Mouse (Mus musculus) retina, embryonic 14.5 days (tissue): ENCODE measurements around the gene Lcp1.

Source experiments
- DNase-seq: peaks from one replicate; pipeline ENCODE4 v3.0.0-alpha.2; 2015; ENCODE audit warnings: low spot score

Gene Lcp1

DNA sequence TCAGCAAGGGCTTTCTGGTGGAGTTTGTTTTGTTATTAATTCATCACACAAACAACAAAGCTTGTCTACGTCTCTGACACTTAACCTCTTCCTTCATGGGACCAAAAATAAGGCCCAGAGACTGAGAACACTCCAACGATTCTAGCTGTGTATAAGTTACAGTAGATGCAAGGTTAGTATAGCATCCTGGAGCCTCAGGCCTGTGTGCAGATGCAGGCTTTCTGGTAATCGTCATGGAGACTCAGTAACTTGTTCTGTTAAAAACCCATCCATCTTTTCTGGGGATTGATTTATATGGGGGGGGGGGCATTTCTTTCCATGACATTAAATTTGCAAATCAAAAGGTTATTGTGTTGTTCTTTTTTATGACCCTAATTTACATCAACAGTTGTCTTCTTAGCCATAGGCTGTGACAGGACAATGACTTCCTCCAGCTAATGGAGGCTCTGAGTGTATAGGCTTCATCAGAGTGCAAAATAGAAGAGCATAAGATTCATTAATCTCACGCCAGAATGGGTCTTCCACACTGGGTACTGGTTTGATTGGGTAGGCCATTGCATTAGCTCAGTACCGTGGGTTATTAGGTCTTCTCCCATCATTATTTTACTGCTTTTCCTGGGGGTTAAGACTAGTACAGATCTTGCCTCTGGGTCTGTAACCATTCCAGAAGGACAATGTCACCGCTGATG is 74.6 kb downstream of the Lcp1 start:
- DNase-seq, result no peak

DNA sequence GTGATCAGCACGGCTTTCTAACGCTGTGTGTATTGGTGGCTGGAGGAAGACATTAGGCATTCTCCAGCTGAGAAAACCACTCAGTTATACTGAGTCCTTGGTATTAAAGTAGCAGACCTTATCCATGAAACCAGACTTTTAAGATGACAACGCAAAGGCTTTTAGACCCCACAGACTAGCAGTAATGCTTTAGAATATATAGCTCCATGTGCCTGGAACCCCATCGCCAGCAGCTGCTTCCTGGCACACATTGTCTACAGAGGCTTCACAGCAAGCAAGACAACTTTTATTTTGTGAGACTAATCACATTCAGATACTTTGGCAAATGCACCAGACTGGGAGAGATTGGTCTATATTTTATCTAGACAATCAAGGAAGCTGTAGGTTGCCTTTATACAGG is 75.4 kb downstream of the Lcp1 start:
- no peak for DNase-seq

DNA sequence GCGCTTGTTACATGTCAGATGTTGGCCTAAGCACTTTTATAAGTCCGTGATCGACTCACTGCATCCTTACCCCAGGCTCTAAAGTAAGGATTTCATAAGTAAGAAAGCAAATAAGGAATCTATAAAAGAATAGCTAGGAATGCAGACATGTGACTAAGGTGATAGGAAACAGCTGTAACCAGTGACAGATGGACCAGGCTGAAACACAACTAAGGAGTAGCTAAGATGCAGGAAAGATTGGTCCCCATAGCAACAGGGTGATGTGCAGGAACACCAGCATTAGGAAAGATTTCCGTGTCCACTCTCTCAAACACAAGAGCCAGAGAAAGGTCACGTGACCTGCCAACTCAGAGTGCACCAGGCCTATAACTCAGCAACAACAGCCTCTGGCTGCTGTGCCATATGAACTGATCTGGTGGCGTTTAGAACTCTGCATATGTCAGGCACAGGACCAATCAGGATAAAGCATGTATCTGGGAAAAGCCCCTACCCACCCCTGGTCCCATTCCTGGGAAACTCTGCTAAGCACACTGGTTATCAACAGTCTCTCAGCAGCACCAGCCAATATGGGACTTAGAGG is 77.8 kb downstream of the Lcp1 start:
- no peak for DNase-seq

DNA sequence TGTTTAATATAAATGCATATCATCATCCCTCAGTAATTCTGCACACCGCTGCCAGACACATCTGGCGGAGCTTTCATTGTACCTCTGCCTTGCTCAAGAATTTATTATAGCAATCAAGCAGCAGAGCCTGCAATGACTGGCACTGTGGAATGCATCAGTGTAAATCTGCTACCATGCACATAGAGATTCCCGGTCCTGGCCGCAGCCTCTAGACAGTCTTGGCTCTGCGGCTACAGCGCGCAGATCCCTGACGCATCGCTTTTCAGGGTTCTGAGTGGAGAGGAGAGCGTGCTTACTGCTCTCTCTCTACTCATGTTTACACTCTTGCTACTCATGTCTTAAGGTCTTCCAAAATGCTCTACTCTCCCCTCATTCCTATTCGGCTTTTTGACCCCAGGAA is 82.9 kb downstream of the Lcp1 start:
- DNase-seq, result no peak

DNA sequence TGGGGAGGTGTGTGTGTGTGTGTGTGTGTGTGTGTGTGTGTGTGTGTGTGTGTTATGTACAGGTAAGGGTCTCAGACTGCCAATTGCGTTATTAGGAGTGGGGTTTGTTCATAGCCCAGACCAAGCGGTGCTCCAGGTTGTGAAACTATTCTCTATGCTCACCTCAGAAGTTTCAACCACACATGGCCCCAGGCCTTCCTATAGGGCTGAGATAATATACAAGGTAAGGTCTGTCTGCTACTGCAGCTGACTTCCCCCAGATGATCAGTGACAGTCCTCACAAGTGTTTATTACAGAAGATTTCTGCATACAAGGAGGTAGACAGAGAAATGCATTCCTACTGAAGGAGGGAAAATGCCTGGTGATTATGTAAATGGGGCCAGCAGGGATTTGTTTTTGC is 87.9 kb downstream of the Lcp1 start:
- DNase-seq, result no peak

DNA sequence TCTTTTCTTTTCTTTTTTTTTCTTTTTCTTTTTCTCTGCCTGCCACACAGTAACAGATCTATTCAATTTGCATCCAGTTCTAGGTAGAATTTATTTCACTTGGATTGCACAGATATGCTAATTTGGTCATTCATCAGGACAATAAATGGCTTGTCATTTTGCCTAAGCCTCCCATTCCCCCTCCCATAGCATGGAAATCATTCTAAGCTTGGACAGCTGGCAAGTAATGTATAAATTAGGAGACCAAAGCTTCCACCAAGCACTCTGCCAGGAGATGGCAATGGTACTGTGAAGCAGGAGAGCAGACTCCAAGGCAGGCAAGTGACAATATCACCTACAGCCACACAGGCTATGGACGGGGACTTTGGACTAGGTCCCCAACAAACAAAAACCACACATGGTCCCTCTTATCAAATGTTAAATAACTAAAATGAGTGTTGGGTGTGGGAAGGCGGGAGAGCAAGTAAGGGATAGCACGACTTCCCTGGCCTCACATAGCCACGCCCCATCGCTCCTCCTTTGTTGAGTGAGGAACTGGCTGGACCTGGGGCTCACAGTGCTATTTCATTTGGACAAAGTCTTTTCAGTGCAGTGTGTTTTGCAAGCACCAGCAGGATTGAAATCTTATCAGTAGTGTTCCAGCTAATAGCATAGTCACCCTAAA is 88.5 kb downstream of the Lcp1 start:
- DNase-seq, result no peak

DNA sequence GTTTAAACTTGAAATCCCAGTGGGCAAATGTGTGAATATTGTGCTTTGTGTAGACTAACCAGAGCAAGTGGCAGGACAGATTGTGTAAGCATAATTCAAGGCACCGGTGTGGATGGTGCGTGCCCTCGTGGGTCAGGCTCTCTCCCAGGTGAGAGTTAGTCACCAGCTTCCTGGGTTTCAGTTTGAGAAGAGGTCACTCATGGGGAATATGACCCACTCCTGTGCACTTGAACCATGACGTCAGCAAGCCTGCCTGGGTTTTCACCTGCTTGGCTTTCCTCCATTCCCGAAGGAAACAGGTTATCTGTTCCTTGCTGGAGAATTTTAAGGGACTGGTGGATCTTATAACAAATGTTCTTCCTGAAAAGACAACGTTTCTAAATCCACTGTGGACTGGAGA is 91.5 kb downstream of the Lcp1 start:
- DNase-seq, result no peak

DNA sequence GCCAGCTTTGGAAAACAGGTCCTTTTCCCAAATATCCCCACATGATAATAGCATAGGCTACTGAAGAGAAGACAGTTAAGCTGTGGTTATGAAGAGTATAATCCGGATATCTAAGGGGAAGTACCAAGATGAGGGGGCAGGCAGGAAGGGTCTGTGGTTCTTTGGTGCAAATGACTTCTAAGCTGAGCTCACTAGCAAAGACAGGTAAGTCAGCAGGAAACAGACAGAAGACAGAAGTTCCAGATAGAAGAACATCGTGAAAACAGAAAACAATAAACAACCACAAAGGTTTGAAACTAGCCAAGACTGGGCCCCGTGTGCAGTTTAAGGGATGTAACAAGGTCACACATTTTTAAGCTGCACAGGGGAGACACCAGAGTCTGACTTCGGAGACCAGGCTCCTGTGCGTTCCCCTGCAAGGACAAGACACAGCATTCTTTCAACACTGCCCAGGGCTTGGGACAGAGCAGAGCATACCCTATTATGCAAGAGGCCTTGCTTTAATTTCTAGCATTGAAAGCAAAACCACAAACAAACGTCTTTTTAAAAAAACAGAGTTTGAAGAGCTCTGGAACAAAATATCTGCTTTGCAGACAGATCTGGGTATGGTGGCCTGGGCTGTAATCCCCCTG is 96.7 kb downstream of the Lcp1 start:
- no peak for DNase-seq

DNA sequence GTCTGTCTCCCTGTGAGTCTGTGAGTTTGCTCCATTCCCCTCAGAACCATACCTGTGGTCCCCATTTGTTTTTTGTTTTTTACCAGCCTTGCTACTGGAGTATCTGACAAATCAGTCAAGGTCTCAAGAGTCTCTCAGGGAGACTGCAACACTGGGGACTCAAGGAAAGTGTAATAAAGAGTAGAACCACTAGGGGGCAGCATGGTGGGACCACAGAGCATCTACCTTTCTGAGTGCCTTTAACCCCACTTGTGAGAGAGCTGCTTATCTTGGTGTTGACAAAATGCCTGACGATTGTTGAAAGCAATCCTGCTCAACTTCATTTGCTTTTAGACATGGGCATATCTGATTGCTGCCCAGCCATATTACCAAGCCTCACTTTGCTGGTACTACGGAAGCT is 98.9 kb downstream of the Lcp1 start:
- DNase-seq, result peak; percentile 75

DNA sequence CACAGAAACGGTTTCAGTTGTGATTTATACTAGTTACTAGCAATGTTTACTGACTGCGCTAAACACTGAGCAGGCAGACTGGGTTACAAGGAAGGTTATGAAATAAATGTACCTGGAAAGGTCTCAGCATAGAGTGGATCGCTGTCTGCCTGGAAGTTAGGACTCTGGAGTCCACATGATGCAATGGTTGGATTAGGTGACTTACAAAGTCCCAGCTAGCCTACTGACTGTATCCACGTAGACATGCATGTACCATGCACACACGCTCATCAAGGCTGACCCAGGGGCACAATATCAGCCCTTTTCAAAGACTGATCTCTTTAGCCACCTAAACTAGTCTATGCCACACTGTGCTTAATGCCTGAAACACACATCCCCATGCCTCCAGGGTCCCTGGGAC is 102.2 kb downstream of the Lcp1 start:
- DNase-seq, result no peak

DNA sequence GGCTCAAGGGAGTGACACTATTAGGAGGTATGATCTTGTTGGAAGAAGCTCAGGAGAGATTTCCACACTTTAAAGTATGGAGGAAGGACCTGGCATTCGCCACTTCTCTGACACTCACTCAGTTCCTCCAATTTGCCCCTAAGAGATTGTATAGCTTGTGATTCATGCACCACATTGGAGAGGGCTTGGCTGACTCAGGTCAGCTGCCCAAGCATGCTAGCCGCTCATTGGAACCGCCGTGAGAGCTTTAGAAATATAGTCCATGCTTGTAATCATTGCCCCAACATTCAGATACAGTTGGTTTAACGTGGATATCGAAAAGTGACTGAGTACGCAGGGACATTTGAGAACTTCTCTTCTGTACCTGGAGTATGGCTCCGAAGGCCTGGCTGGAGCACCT is 104.7 kb downstream of the Lcp1 start:
- no peak for DNase-seq

DNA sequence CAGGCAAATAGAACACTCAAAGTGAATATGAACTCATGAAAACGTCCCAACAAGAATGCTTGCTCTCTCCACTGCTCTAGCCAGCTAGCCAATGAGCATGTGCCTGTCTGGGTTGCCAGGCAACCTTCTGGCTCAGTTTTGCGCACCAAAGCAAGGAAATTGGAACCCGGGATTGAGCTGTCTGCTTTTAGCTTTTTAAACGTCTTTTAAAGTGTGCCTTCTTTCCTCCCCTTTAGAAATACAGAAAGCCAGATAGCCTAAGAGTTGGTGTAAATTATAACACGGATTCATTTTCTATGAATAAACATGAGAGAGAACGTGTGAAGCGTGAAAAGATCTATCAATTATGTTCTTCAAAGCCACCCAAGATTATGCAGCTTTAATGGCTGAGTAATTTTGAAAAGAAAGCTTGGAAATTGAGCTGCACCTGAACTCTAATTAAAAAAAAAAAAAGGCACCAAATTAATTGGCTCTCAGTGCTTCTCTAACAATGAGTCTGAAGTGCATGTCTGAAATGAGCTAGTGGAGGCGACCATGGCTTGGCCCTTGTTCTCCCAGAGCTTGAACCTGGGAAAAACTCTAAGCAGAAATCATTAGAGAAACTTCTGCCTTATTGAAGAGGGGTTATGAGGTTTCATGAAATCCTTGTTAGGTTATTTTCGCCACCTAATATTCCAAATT is 105.2 kb downstream of the Lcp1 start:
- peak; percentile 60 for DNase-seq

DNA sequence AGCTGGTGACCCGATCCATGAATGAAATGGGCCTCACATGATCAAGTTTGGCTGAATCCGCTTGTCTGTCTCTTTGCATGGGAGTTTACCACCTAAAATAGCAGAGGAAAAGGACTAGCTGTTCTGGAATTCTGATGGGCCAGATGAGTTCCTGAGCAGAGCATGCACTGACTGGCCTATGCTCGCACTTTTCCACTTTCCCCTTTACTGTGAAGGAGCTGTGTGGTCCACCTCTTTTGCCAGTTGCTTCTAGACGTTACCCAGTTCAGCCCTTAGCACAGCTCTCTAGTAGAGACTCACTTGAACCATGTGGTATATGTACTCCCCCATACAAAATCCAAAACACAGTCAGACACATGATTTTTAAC is 105.7 kb downstream of the Lcp1 start:
- no peak for DNase-seq

DNA sequence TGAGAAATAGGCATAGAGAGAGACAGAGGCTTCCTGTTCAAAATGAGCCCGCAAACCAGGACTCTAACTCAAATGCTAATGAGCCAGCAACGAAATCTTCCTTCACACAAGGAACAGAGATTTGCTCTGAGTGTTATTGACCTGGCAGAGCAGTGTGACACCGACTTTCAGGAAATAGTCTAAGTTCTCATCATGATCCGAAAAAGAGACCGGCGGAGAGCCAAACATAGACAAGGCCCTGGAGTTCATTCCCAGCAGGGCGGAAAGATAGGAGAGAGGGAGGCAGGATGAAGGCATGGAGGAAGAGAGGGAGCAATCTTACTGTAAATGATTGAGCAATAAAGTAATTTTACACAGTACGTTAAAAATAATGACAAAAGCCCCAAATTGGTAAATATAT is 106.2 kb downstream of the Lcp1 start:
- no peak for DNase-seq

DNA sequence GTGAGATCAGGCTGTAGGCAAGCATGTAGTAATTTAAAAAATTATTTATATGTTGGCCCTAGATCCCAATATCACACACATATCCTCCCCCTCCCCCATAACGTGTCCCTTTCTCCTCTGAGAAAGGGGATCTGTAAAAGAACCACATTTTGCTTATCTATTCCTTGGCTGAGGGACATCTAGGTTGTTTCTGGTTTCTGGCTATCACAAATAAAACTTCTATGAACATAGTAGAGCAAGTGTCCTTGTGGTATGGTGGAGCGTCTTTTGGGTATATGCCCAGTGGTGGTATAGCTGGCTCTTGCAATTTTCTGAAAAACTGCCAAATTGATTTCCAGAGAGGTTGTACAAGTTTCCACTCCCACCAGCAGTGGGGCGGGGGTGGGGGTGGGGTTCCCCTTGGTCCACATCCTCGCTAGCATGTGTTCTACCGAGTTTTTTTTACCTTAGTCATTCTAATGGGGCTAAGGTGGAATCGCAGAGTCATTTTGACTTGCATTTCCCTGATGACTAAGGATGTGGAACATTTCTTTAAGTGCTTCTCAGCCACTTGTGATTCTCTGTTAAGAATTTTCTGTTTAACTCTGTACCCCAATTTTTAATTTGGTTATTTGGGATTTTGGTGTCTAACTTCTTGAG is 107.3 kb downstream of the Lcp1 start:
- no peak for DNase-seq

DNA sequence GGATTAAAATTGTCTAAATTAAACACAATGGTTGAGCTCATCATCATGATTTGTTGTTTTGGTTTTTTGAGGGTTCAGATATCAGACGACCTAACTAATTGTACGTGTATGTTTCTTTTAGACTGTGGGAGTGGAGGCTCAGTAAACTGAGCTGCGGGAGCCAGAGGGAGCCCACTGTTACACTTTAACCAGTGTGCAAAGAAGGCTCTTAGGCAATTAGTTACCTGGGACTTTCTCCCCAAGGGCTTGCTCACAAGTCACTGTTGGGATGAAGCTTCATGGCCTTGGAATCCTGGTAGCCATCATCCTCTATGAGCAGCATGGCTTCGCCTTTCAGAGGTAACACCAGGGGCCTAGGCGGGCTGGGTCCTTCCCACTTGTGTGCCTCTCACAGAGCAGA is 111.2 kb downstream of the Lcp1 start, which contains the start of gene Cpb2:
Cpb2 (plus strand) TSS at position 201 of the 400 bp plus-strand sequence.
- DNase-seq, result no peak

DNA sequence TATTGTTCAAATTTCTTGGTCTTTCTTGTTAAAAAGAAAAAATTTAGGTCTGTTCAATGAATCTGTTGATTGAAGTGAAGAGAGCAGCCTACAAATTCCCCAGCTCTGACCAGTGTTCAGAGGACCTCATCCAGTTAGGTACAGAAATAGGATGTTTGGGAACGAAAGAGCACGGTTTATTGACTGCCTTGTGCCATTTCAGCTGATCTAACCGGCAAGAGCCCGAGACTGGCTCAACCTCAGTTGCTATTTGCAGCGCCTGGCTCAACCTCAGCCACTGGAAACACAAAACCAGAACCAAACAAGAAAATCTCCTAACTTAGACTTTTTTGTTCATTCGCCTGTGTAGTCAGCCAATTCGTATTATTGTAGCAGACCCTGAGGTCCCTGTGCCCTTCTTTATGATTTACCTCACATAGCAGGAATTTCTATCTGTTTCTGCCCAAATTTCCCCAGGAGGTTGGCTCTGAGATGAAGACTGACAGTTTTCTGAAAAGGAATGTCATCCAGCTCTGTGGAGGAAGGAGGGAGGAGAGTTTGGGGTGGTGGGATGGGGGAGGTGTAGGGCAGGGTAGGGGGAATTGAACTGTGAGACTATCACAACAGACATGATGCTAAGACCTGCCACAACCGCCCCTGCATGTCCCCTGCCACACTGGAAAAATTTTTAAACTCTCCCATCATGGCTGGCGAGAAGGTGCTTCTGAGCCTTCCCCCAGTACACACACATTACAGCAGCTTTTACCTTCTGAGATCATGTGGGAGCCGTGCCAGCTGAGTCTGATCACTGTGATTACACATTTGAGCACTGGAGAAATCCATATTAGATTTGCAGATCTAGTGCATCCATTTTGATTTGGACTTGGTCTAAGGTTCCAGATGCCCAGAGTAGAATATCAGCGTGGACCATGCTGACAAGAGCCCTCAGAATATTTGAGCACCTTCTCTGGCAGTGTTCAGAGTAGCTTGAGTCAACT is 115.4 kb downstream of the Lcp1 start:
- DNase-seq, result no peak

DNA sequence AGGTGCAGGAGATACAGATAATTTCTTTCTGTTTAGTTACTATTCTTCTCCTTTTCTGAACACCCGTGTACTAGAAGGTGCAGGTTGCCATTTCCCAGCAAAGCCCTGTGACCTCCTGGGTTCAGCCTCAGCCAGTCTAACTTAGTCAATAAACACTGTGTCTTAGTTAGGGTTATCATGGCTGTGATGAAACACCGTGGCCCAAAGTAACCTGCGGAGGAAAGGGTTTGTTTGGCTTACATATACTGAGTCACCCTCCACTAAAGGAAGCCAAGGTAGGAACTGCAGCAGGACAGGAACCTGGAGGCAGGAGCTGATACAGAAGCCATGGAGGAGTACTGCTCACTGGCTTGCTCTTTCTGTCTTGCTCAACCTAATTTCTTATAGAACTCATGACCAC is 119.5 kb downstream of the Lcp1 start:
- no peak for DNase-seq

DNA sequence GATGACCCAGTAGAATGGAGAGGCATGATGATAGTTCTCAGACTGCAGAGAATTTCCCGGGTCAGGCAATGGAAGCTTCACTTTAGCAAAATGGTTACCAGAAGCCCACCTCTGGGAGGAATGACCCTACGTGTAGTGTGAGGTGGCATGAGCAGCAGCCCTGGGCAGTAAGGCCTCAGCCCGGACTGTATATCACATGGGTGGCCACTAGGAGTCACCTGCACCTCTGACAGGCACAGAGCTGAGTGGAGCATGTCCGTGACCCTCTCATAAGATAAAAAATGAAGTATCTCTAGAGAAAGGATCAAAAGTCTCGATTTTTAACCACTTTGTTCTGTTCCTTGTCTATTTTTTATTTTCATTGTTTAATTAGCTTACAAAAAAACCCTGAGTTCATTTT is 125.6 kb downstream of the Lcp1 start:
- peak; percentile 43 for DNase-seq

DNA sequence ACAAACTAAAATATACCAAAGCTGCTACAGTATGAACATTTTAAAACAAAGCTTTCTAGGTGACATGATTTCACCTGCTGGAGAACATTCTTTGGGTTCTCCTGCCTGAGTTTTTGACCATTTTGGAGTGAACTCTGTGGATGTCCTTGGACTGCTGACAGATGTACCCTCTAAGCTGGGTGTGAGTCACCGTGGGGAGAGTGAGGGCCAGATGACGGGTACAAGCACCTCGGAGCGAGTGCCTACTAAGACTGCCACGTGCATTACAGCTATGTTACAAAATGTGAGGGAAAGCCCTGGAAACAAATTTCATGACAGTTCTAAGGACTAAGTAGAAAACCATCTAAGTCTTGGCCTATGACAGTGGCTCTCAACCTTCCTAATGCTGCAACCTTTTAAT is 138.6 kb downstream of the Lcp1 start:
- DNase-seq, result no peak

DNA sequence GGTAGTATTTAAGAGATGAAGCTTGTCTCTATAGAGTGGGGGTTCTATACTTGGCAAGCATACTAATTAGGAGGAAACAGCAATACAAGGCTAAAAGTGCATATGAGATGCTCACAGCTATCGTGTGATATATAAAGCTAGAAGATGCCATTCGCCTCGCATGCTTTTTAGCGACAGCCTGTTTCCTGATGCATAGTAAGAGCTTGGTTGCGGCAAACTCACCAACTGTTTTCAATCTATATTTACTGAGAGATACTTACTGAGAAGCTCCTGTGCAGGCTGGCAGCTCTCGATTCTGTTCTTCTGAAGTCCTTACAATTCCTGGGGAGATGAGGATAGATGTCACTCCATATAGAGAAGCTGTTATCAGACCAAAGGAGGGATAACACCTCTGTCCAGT is 148.8 kb downstream of the Lcp1 start:
- DNase-seq, result no peak
